Mouse (Mus musculus) spleen, adult 2 months (tissue): ENCODE results near the gene Adam1b. TPM values are rescaled to one million over a fixed set of nuclear protein-coding genes. Genes with fewer than 3 reads are reported as not detected.

Experiments
- DNase-seq, 2 experiments: peaks; one replicate each; pipeline versions ENCODE4 v3.0.0 to v3.0.0-alpha.2; 2012 to 2021; ENCODE audit warnings: low spot score in 2 of 2, low read depth in 1 of 2
- H3K27ac ChIP-seq: fragments of 200-500 bp; 2 replicates; pipeline ENCODE4 v1.5.1; 2012; ENCODE audit warnings: low read length, inconsistent platforms; ENCODE audit not compliant: insufficient read depth
- H3K27me3 ChIP-seq: fragments of 200-500 bp; 2 replicates; pipeline ENCODE4 v1.6.1; 2012; ENCODE audit warnings: mild to moderate bottlenecking, moderate library complexity, low read length, inconsistent platforms; ENCODE audit not compliant: control insufficient read depth, insufficient read depth
- H3K36me3 ChIP-seq: fragments of 200-500 bp; 2 replicates; pipeline ENCODE4 v1.6.1; 2012; ENCODE audit warnings: mild to moderate bottlenecking, low read length, inconsistent platforms; ENCODE audit not compliant: control insufficient read depth, insufficient read depth
- H3K4me1 ChIP-seq: fragments of 200-500 bp; 2 replicates; pipeline ENCODE4 v1.6.1; 2011; ENCODE audit warnings: inconsistent platforms; ENCODE audit not compliant: control insufficient read depth, insufficient read depth, insufficient read length
- H3K4me3 ChIP-seq: fragments of 200-500 bp; 2 replicates; pipeline ENCODE4 v1.5.1; 2011; ENCODE audit warnings: mild to moderate bottlenecking, inconsistent platforms; ENCODE audit not compliant: insufficient read depth, insufficient read length; ENCODE audit errors: extremely low read depth
- CTCF ChIP-seq: fragments of 200-500 bp; IDR thresholded peaks from 2 replicates; pipeline ENCODE4 v1.5.1; 2011; ENCODE audit warnings: mild to moderate bottlenecking, inconsistent platforms; ENCODE audit not compliant: insufficient read depth, insufficient read length, insufficient replicate concordance; ENCODE audit errors: extremely low read depth
- POLR2A ChIP-seq: fragments of 200-500 bp; IDR thresholded peaks from 2 replicates; pipeline ENCODE4 v1.6.1; 2011; ENCODE audit warnings: low read depth, low read length, inconsistent platforms
- WGBS: fragments of 180-500 bp; shearing (Covaris S2); methylation state at CpG from one replicate; pipeline ENCODE4 v1.1.7; 2018; 5-methylcytosine and 5-hydroxymethylcytosine counted together
- polyA plus RNA-seq: library from polyadenylated mRNA; depleted of rRNA; stranded (reverse); fragments of >200 nt; gene quantifications from 2 replicates; pipeline ENCODE4 v1.2.3, GENCODE M21; 2012; rRNA removed

The Adam1b gene
- polyA plus RNA-seq, result 0.02 TPM in 1 of 2 replicates, not detected in the other

GRCm38 (mm10) chr5:121503231-121503630 is at the start of gene Adam1b:
Gene Adam1b (minus strand): TSS chr5:121503435.
- Histone ChIP-seq H3K4me3 (no peak within 1 kb of the TSS), H3K36me3 (no peaks in the 10 kb centered on the region), H3K27ac (no peak within 1 kb of the TSS), H3K4me1 (no peaks in the 10 kb centered on the region), H3K27me3 (no peaks in the 10 kb centered on the region)
- no peak for DNase-seq
- WGBS, result 73% methylated on average over 3 of the region's 3 CpGs
- TF ChIP-seq POLR2A (no peak), CTCF (no peak)

GRCm38 (mm10) chr5:121549196-121549595 is 46.0 kb upstream of the Adam1b start:
- 91% methylated on average over 7 of the region's 7 CpGs for WGBS
- Histone ChIP-seq H3K27ac (no peak overlapping the region), H3K27me3 (no peaks in the 10 kb centered on the region), H3K36me3 (no peaks in the 10 kb centered on the region), H3K4me3 (no peak overlapping the region), H3K4me1 (peaks cover 2% of the 10 kb centered on the region; the same call in 1 of the 2 replicates)
- no peak for TF ChIP-seq POLR2A
- no peak for TF ChIP-seq CTCF
- no peak for DNase-seq

- no peak overlapping the region for H3K27ac ChIP-seq
- no peaks in the 10 kb centered on the region for H3K36me3 ChIP-seq
- peaks cover 2% of the 10 kb centered on the region; the same call in 1 of the 2 replicates for H3K4me1 ChIP-seq
- TF ChIP-seq POLR2A (no peak), CTCF (no peak)
- H3K4me3 ChIP-seq, result no peak overlapping the region
- no peaks in the 10 kb centered on the region for H3K27me3 ChIP-seq
- 80% methylated on average over 3 of the region's 3 CpGs for WGBS
- DNase-seq, result no peak
Measured at GRCm38 (mm10) chr5:121547084-121547483, 43.8 kb upstream of the Adam1b start.

- peak in 1 of 2 experiments; percentile 41 for DNase-seq
- Histone ChIP-seq H3K27ac (no peak overlapping the region), H3K36me3 (no peaks in the 10 kb centered on the region), H3K27me3 (no peaks in the 10 kb centered on the region), H3K4me1 (peaks cover 2% of the 10 kb centered on the region; the same call in 1 of the 2 replicates), H3K4me3 (peak overlapping the region; percentile 81; the same call in 1 of the 2 replicates)
- WGBS, result 8% methylated on average over 6 of the region's 6 CpGs
- TF ChIP-seq CTCF, result peak; percentile 53; the same call in 1 of the 2 replicates
- TF ChIP-seq POLR2A, result no peak
Measured at GRCm38 (mm10) chr5:121546530-121546895, 43.3 kb upstream of the Adam1b start.

- WGBS, result under 1% methylated on average over 55 of the region's 55 CpGs
- Histone ChIP-seq H3K27me3 (no peaks in the 10 kb centered on the region), H3K27ac (peak within 1 kb of the TSS; percentile 91), H3K4me3 (peak within 1 kb of the TSS; percentile 81), H3K36me3 (no peaks in the 10 kb centered on the region), H3K4me1 (peaks cover 2% of the 10 kb centered on the region; the same call in 1 of the 2 replicates)
- peak; percentile 86 to 89 for DNase-seq
- TF ChIP-seq POLR2A (peak; percentile 22; the same call in 1 of the 2 replicates), CTCF (no peak)
Measured at GRCm38 (mm10) chr5:121545793-121546529, 42.7 kb upstream of the Adam1b start, which contains the start of gene Mapkapk5. Gene Mapkapk5 (minus strand): TSS chr5:121545905.

- TF ChIP-seq POLR2A (no peak), CTCF (no peak)
- peak within 1 kb of the TSS; percentile 91 for H3K27ac ChIP-seq
- peak in 1 of 2 experiments; percentile 41 for DNase-seq
- H3K36me3 ChIP-seq, result no peaks in the 10 kb centered on the region
- no peaks in the 10 kb centered on the region for H3K27me3 ChIP-seq
- peak within 1 kb of the TSS; percentile 81 for H3K4me3 ChIP-seq
- peaks cover 2% of the 10 kb centered on the region; the same call in 1 of the 2 replicates for H3K4me1 ChIP-seq
- 1% methylated on average over 59 of the region's 97 CpGs for WGBS
Measured at GRCm38 (mm10) chr5:121544910-121545792, 41.9 kb upstream of the Adam1b start, which contains the start of the genes Adam1a and Gm42878. Gene Adam1a (minus strand): TSS chr5:121545482. Gene Gm42878 (minus strand): TSS chr5:121545482.
